ENCODE assay signal across 8 mouse cellular contexts in the genomic region with DNA sequence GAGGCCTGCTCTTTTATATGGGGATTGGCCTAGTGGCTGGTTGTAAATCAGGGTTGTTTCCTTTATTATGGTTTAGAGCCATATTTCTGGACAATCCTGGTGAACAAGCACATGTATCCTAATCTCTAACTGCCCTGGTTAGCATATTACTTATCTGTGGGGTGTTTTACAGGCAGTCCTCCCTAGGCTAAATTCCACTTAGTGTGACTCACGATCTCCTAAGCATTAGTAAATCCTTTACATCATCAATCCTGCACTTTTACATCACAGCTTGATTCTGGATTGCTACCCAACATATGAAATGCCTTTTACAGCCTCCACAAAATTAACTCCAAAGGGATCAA. TPM values are rescaled to one million over a fixed set of nuclear protein-coding genes. Genes with fewer than 3 reads are reported as not detected.
A peak's percentile ranks its signal among the peaks of the same experiment; 100 is the strongest.
DNase-seq lines count a peak whose midpoint lies in the region; ATAC-seq and TF ChIP-seq lines count a peak whose summit lies in the region.

No protein-coding gene starts in this region.

- in situ Hi-C loops in CH12.LX (cut with MboI; ENCODE audit: low pct_ligation_motif_present, low pct_unique_long_range_greater_than_20kb, low sequenced_read_pairs): no loop called here

- peak overlapping the region; percentile 73 for H3K27ac ChIP-seq in heart, adult 2 months
- H3K27ac ChIP-seq in CH12.LX (ENCODE audit: insufficient read depth, low read depth): no peak overlapping the region
- H3K27ac ChIP-seq in forebrain, embryonic 15.5 days (replicated peaks): peak overlapping the region; percentile 82
- peak overlapping the region; percentile 42; the same call in 1 of the 2 replicates for H3K27ac ChIP-seq in macrophage

- intact Hi-C loops in heart, adult 2 months (cut with DNase I): no loop called here
- intact Hi-C loops in heart, postnatal 14 days (cut with DNase I): no loop called here

- peak overlapping the region; percentile 90 for H3K4me2 ChIP-seq in CH12.LX (ENCODE audit: insufficient read depth, low read depth, poor library complexity, severe bottlenecking)
- H3K4me2 ChIP-seq in forebrain, embryonic 15.5 days (replicated peaks): peak overlapping the region; percentile 70

- dilution Hi-C loops in CH12.LX (cut with MboI; ENCODE audit: extremely low pct_ligation_motif_present, extremely low pct_unique_long_range_greater_than_20kb, low sequenced_read_pairs): no loop called here

- TF ChIP-seq CTCF in heart, adult 2 months (IDR thresholded peaks at IDR 0.05): no peak
- TF ChIP-seq CTCF in CH12.LX (conservative IDR thresholded peaks at IDR 0.05 in 1 of 2, IDR thresholded peaks at IDR 0.05 in 1 of 2; ENCODE audit: low read depth in 2 of 2, low read length in 2 of 2): no peak

- H3K9ac ChIP-seq in heart, adult 2 months (ENCODE audit: low read depth, low read length): no peak overlapping the region
- peak overlapping the region; percentile 66 for H3K9ac ChIP-seq in CH12.LX (ENCODE audit: insufficient read depth, low read depth)
- H3K9ac ChIP-seq in forebrain, embryonic 15.5 days (replicated peaks): peak overlapping the region; percentile 65

- H3K4me1 ChIP-seq in heart, adult 2 months (ENCODE audit: control insufficient read depth, insufficient read depth, low read length): peaks cover 1% of the 10 kb centered on the region; the same call in 1 of the 2 replicates
- H3K4me1 ChIP-seq in CH12.LX (ENCODE audit: control insufficient read depth in 1 of 2, insufficient read depth in 2 of 2): peaks cover 7 to 36% of the 10 kb centered on the region in 2 experiments; a peak in 3 of 4 replicates
- peaks cover 17% of the 10 kb centered on the region for H3K4me1 ChIP-seq in forebrain, embryonic 15.5 days

- TF ChIP-seq POLR2A in heart, adult 2 months (IDR thresholded peaks at IDR 0.05; ENCODE audit: insufficient read depth, low read depth, low read length): no peak
- no peak for TF ChIP-seq POLR2A in CH12.LX (IDR thresholded peaks at IDR 0.05; ENCODE audit: low read depth, low read length)

- H3K79me2 ChIP-seq in heart, adult 2 months (replicated peaks; ENCODE audit: control insufficient read depth, insufficient read depth, low read length): peaks cover 8% of the 10 kb centered on the region
- H3K79me2 ChIP-seq in CH12.LX (replicated peaks; ENCODE audit: control insufficient read depth, extremely low read depth, insufficient read depth, poor library complexity, severe bottlenecking) (peaks cover 18% of the 10 kb centered on the region), macrophage (ENCODE audit: inconsistent target) (peaks cover 55% of the 10 kb centered on the region)

- TF ChIP-seq EP300 in heart, adult 2 months (IDR thresholded peaks at IDR 0.05; ENCODE audit: insufficient read depth, low read depth, low read length): no peak
- TF ChIP-seq EP300 in CH12.LX (IDR thresholded peaks at IDR 0.05; ENCODE audit: low read length): no peak

- no peaks in the 10 kb centered on the region for H3K27me3 ChIP-seq in heart, adult 2 months (ENCODE audit: control insufficient read depth, insufficient read depth, low read length)
- H3K27me3 ChIP-seq in CH12.LX (replicated peaks): no peaks in the 10 kb centered on the region
- H3K27me3 ChIP-seq in forebrain, embryonic 15.5 days: no peaks in the 10 kb centered on the region

- WGBS in heart, adult 2 months: 12% methylated on average over 1 of the region's 1 CpGs
- 10% methylated on average over 1 of the region's 1 CpGs for WGBS in forebrain, embryonic 15.5 days
- 19% methylated on average over 1 of the region's 1 CpGs for WGBS in macrophage (ENCODE audit: missing documents)

- DNase-seq in heart, adult 2 months: no peak
- no peak for DNase-seq in heart, postnatal 14 days
- DNase-seq in CH12.LX (ENCODE audit: extremely low read depth): no peak
- DNase-seq in ovary, postnatal 14 days (ENCODE audit: low spot score): no peak
- DNase-seq in gastrocnemius, adult 8-10 months (ENCODE audit: low spot score in 2 of 2): no peak
- DNase-seq in kidney, adult 9 months: no peak

- TF ChIP-seq RAD21 in CH12.LX (IDR thresholded peaks at IDR 0.05; ENCODE audit: low read depth, low read length): no peak

- peak overlapping the region; percentile 80 for H3K4me3 ChIP-seq in heart, adult 2 months
- H3K4me3 ChIP-seq in CH12.LX (replicated peaks in 1 of 3; ENCODE audit: low read depth in 2 of 3, low read length in 2 of 3, poor library complexity in 1 of 3): peak overlapping the region; percentile 73 to 79 (median 76)
- H3K4me3 ChIP-seq in forebrain, embryonic 15.5 days: peak overlapping the region; percentile 74
- H3K4me3 ChIP-seq in macrophage (ENCODE audit: inconsistent target): peak overlapping the region; percentile 94

- H3K36me3 ChIP-seq in heart, adult 2 months (ENCODE audit: control insufficient read depth, insufficient read depth, low read length): no peaks in the 10 kb centered on the region; the same call in 1 of the 2 replicates
- H3K36me3 ChIP-seq in CH12.LX (replicated peaks in 1 of 2; ENCODE audit: control insufficient read depth in 1 of 2, insufficient read depth in 1 of 2, low read length in 1 of 2): peaks cover 0 to 17% of the 10 kb centered on the region in 2 experiments
- H3K36me3 ChIP-seq in forebrain, embryonic 15.5 days: peaks cover 18% of the 10 kb centered on the region
- peaks cover 8% of the 10 kb centered on the region; the same call in 1 of the 2 replicates for H3K36me3 ChIP-seq in macrophage (ENCODE audit: inconsistent target)

- H3K9me3 ChIP-seq in CH12.LX (replicated peaks; ENCODE audit: low read length): no peaks in the 10 kb centered on the region
- peaks cover 6% of the 10 kb centered on the region for H3K9me3 ChIP-seq in forebrain, embryonic 15.5 days

- peak; percentile 7; the same call in 1 of the 2 replicates for ATAC-seq in forebrain, embryonic 15.5 days (replicated peaks)

TF ChIP-seq in CH12.LX, 34 proteins besides CTCF, POLR2A, EP300 and RAD21:
- TF ChIP-seq E2F4 (IDR thresholded peaks at IDR 0.05; ENCODE audit: insufficient replicate concordance, low read depth, low read length) (no peak), BHLHE40 (IDR thresholded peaks at IDR 0.05; ENCODE audit: low read depth, low read length) (no peak), CHD1 (IDR thresholded peaks at IDR 0.05; ENCODE audit: low read depth, low read length) (0 out of 2 replicates have a peak, but pooled peaks have one; percentile 26)

RNA-seq across cellular contexts. Expression of a gene that starts 31.1 kb away (rescaled TPM):
- 10 to 100 TPM in 1 of 2 experiments, 1 to 10 TPM in 1; 9.6 to 12.5 TPM for total RNA-seq in heart, adult 2 months (2021)
- polyA plus RNA-seq in heart, adult 2 months (2012; rRNA removed): 3.2 and 6.8 TPM in 2 replicates
- total RNA-seq in heart, postnatal 14 days (2021): 10 to 100 TPM in 1 of 2 experiments, 1 to 10 TPM in 1; 8.9 to 12.7 TPM
- total RNA-seq in CH12.LX (2012; rRNA removed) (5.4 and 6.1 TPM in 2 replicates), CH12.LX (2014; rRNA removed) (10.1 and 13.5 TPM in 2 replicates)
- polyA plus RNA-seq in CH12.LX (2012; ENCODE audit: insufficient read length, low read depth) (3.7 and 4.6 TPM in 2 replicates), macrophage (2018) (15.8 to 21.4 TPM (median 17.1 TPM) in 3 replicates)
- 9.0 and 10.9 TPM in 2 replicates for polyA plus RNA-seq in forebrain, embryonic 15.5 days (2015; fragmentation: Nextera tagmentation; extraction: Ambion mirVana)
- total RNA-seq in macrophage (2018; cell fraction: chromatin; rRNA removed): 100 to 1,000 TPM in 6 of 26 experiments, 10 to 100 TPM in 20; 11.1 to 136 (median 72.8) TPM
- total RNA-seq in macrophage (2018; cell fraction: cytosol; rRNA removed): 10 to 100 TPM in 22 of 26 experiments, 1 to 10 TPM in 4; 6.0 to 25.2 (median 18.8) TPM
- 100 to 1,000 TPM in 2 of 26 experiments, 10 to 100 TPM in 23, 1 to 10 TPM in 1; 8.6 to 128 (median 41.1) TPM for total RNA-seq in macrophage (2018; cell fraction: nucleus; rRNA removed)
- 10 to 100 TPM in 2 of 4 experiments, 1 to 10 TPM in 2; 9.2 to 11.8 (median 10.2) TPM for total RNA-seq in gastrocnemius, adult 8-10 months (2022)
